21 mouse cellular contexts compared by ENCODE assay signal in the genomic region with DNA sequence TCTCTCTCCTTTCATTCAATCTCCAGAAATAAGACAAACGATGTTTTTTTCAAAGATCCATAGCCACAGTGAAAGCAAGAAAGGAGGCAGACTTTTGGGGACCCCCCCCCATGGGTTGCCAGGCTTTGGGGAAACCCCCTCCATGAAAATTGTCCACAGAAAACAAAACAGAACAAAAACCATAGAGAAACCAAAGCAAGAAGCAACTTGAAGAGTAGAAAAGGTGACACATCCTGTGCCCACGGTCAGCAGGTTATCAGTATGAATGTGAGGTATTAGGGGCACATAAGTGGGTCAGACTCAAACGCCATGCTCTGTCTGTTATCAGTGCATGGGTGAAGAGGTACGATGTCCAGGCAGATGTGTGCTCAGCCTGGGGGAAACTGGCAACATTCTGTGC. TPM values are rescaled to one million over a fixed set of nuclear protein-coding genes. Genes with fewer than 3 reads are reported as not detected.
A peak's percentile ranks its signal among the peaks of the same experiment; 100 is the strongest.
DNase-seq lines count a peak whose midpoint lies in the region; ATAC-seq and TF ChIP-seq lines count a peak whose summit lies in the region.
"Had no signal": no experiment of that assay in that cellular context is flagged by ENCODE, and none has a peak within 500 bp of the region (broad histone marks: within the 10 kb centered on the region; RNA-seq: fewer than 3 reads in every experiment).

No protein-coding gene starts in this region.

- H3K27me3 ChIP-seq in heart, embryonic 10.5 days (ENCODE audit: insufficient read depth, poor library complexity, severe bottlenecking): 0 out of 2 replicates have a peak, but pooled peaks cover 6% of the 10 kb centered on the region
- H3K27me3 ChIP-seq in midbrain, embryonic 11.5 days (ENCODE audit: control insufficient read depth, insufficient read depth, low read length): no peaks in the 10 kb centered on the region
- H3K27me3 ChIP-seq in midbrain, embryonic 13.5 days: no peaks in the 10 kb centered on the region
- H3K27me3 ChIP-seq in CH12.LX (replicated peaks): no peaks in the 10 kb centered on the region
- H3K27me3 ChIP-seq: embryonic facial prominence, embryonic 12.5 days; hindbrain, embryonic 13.5 days had no signal

- ATAC-seq in midbrain, embryonic 11.5 days (ENCODE audit: low FRiP score): no peak
- ATAC-seq in midbrain, embryonic 13.5 days: no peak

- H3K79me2 ChIP-seq in CH12.LX (replicated peaks; ENCODE audit: control insufficient read depth, extremely low read depth, insufficient read depth, poor library complexity, severe bottlenecking): no peaks in the 10 kb centered on the region

- TF ChIP-seq EP300 in CH12.LX (IDR thresholded peaks at IDR 0.05; ENCODE audit: low read length): peak; percentile 66; the same call in 1 of the 2 replicates

- dilution Hi-C loops in CH12.LX (cut with MboI; ENCODE audit: extremely low pct_ligation_motif_present, extremely low pct_unique_long_range_greater_than_20kb, low sequenced_read_pairs): no loop called here

- 37% methylated on average over 4 of the region's 4 CpGs for WGBS in heart, embryonic 10.5 days
- 83% methylated on average over 4 of the region's 4 CpGs for WGBS in midbrain, embryonic 11.5 days
- WGBS in midbrain, embryonic 13.5 days: 87% methylated on average over 4 of the region's 4 CpGs

- intact Hi-C loops in heart, postnatal 10 days (cut with DNase I): no loop called here

- in situ Hi-C loops in CH12.LX (cut with MboI; ENCODE audit: low pct_ligation_motif_present, low pct_unique_long_range_greater_than_20kb, low sequenced_read_pairs): no loop called here

- no peak overlapping the region for H3K9ac ChIP-seq in midbrain, embryonic 11.5 days (ENCODE audit: low read length)
- no peak overlapping the region for H3K9ac ChIP-seq in midbrain, embryonic 13.5 days (replicated peaks)
- H3K9ac ChIP-seq in CH12.LX (ENCODE audit: insufficient read depth, low read depth): no peak overlapping the region
- H3K9ac ChIP-seq: embryonic facial prominence, embryonic 12.5 days; heart, embryonic 13.5 days had no signal

- H3K4me2 ChIP-seq in midbrain, embryonic 11.5 days: no peak overlapping the region
- no peak overlapping the region for H3K4me2 ChIP-seq in midbrain, embryonic 13.5 days (replicated peaks)
- H3K4me2 ChIP-seq in CH12.LX (ENCODE audit: insufficient read depth, low read depth, poor library complexity, severe bottlenecking): peak overlapping the region; percentile 59
- H3K4me2 ChIP-seq: heart, embryonic 13.5 days had no signal

- no peak overlapping the region for H3K27ac ChIP-seq in heart, embryonic 10.5 days
- no peak overlapping the region for H3K27ac ChIP-seq in midbrain, embryonic 11.5 days (ENCODE audit: low read depth, low read length)
- no peak overlapping the region for H3K27ac ChIP-seq in midbrain, embryonic 13.5 days
- H3K27ac ChIP-seq in CH12.LX (ENCODE audit: insufficient read depth, low read depth): no peak overlapping the region
- H3K27ac ChIP-seq: embryonic facial prominence, embryonic 12.5 days; heart, embryonic 13.5 days had no signal

- TF ChIP-seq CTCF in CH12.LX (conservative IDR thresholded peaks at IDR 0.05 in 1 of 2, IDR thresholded peaks at IDR 0.05 in 1 of 2; ENCODE audit: low read depth in 2 of 2, low read length in 2 of 2): no peak

- no peaks in the 10 kb centered on the region for H3K9me3 ChIP-seq in heart, embryonic 10.5 days
- no peaks in the 10 kb centered on the region for H3K9me3 ChIP-seq in midbrain, embryonic 11.5 days (ENCODE audit: control insufficient read depth, low read length)
- no peaks in the 10 kb centered on the region for H3K9me3 ChIP-seq in midbrain, embryonic 13.5 days
- H3K9me3 ChIP-seq in CH12.LX (replicated peaks; ENCODE audit: low read length): no peaks in the 10 kb centered on the region
- H3K9me3 ChIP-seq: embryonic facial prominence, embryonic 12.5 days; heart, embryonic 13.5 days; hindbrain, embryonic 13.5 days had no signal

- TF ChIP-seq POLR2A in CH12.LX (IDR thresholded peaks at IDR 0.05; ENCODE audit: low read depth, low read length): no peak

- peak; percentile 52 for DNase-seq in heart, embryonic 10.5 days (ENCODE audit: low spot score)
- DNase-seq in heart, postnatal 10 days: no peak
- DNase-seq in midbrain, embryonic 11.5 days (ENCODE audit: low spot score, missing footprints): peak; percentile 83
- peak; percentile 65 for DNase-seq in CH12.LX (ENCODE audit: extremely low read depth)
- DNase-seq in urinary bladder, postnatal 36 days (ENCODE audit: low spot score in 2 of 2): no peak
- no peak for DNase-seq in embryo, embryonic 9.5 days (ENCODE audit: extremely low spot score)
- DNase-seq: adrenal gland, postnatal 10 days; cerebellum, adult 11 months; cerebellum, adult 8-10 months; cerebellum, postnatal 14 days; gastrocnemius, postnatal 10 days; heart, postnatal 4 days had no signal

- TF ChIP-seq RAD21 in CH12.LX (IDR thresholded peaks at IDR 0.05; ENCODE audit: low read depth, low read length): no peak

- peaks cover 23% of the 10 kb centered on the region for H3K4me1 ChIP-seq in heart, embryonic 10.5 days
- peaks cover 2% of the 10 kb centered on the region; the same call in 1 of the 2 replicates for H3K4me1 ChIP-seq in midbrain, embryonic 11.5 days (ENCODE audit: control insufficient read depth, insufficient read depth, low read length)
- H3K4me1 ChIP-seq in midbrain, embryonic 13.5 days (replicated peaks): peaks cover 10% of the 10 kb centered on the region
- H3K4me1 ChIP-seq in CH12.LX (ENCODE audit: control insufficient read depth in 1 of 2, insufficient read depth in 2 of 2): peaks cover 11 to 47% of the 10 kb centered on the region in 2 experiments
- H3K4me1 ChIP-seq: embryonic facial prominence, embryonic 12.5 days had no signal

- no peaks in the 10 kb centered on the region for H3K36me3 ChIP-seq in heart, embryonic 10.5 days
- H3K36me3 ChIP-seq in midbrain, embryonic 11.5 days (ENCODE audit: control insufficient read depth, insufficient read depth, low read length): no peaks in the 10 kb centered on the region
- H3K36me3 ChIP-seq in midbrain, embryonic 13.5 days: no peaks in the 10 kb centered on the region
- H3K36me3 ChIP-seq in CH12.LX (replicated peaks in 1 of 2; ENCODE audit: control insufficient read depth in 1 of 2, insufficient read depth in 1 of 2, low read length in 1 of 2): no peaks in the 10 kb centered on the region
- H3K36me3 ChIP-seq: embryonic facial prominence, embryonic 12.5 days; heart, embryonic 13.5 days; hindbrain, embryonic 13.5 days had no signal

- H3K4me3 ChIP-seq in heart, embryonic 10.5 days: no peak overlapping the region
- no peak overlapping the region for H3K4me3 ChIP-seq in midbrain, embryonic 11.5 days (ENCODE audit: low read depth, low read length)
- no peak overlapping the region for H3K4me3 ChIP-seq in midbrain, embryonic 13.5 days (replicated peaks)
- no peak overlapping the region for H3K4me3 ChIP-seq in CH12.LX (replicated peaks in 1 of 3; ENCODE audit: low read depth in 2 of 3, low read length in 2 of 3, poor library complexity in 1 of 3)
- H3K4me3 ChIP-seq: embryonic facial prominence, embryonic 12.5 days; heart, embryonic 13.5 days; hindbrain, embryonic 13.5 days had no signal

TF ChIP-seq in CH12.LX, 34 proteins besides CTCF, POLR2A, EP300 and RAD21:
- TF ChIP-seq IRF4 (IDR thresholded peaks at IDR 0.05; ENCODE audit: low read depth, low read length) (peak; percentile 73), MAZ (IDR thresholded peaks at IDR 0.05; ENCODE audit: low read depth, low read length) (0 out of 2 replicates have a peak, but pooled peaks have one; percentile 39), ZNF384 (IDR thresholded peaks at IDR 0.05; ENCODE audit: low read depth, low read length) (0 out of 2 replicates have a peak, but pooled peaks have one; percentile 6), MEF2A (IDR thresholded peaks at IDR 0.05; ENCODE audit: borderline replicate concordance, low read depth, low read length) (peak; percentile 46; the same call in 1 of the 2 replicates), BHLHE40 (IDR thresholded peaks at IDR 0.05; ENCODE audit: low read depth, low read length) (peak; percentile 54), SMC3 (IDR thresholded peaks at IDR 0.05; ENCODE audit: low read depth, low read length) (no peak), MXI1 (IDR thresholded peaks at IDR 0.05; ENCODE audit: low read depth, low read length) (no peak)
TF ChIP-seq in CH12.LX: peak in this region for 5.

RNA-seq across cellular contexts. Expression of gene Sult6b2, which starts 30.6 kb away (rescaled TPM):
- 0.06 TPM in 1 of 2 replicates, not detected in the other for polyA plus RNA-seq in heart, embryonic 10.5 days (2016; fragmentation: Nextera tagmentation; extraction: Ambion mirVana)
- total RNA-seq in heart, postnatal 10 days (2021): not detected
- polyA plus RNA-seq in midbrain, embryonic 11.5 days (2014; fragmentation: Nextera tagmentation; extraction: Ambion mirVana): 0.14 and 0.16 TPM in 2 replicates
- polyA plus RNA-seq in midbrain, embryonic 13.5 days (2015; fragmentation: Nextera tagmentation; extraction: Ambion mirVana): 0.18 and 0.26 TPM in 2 replicates
- total RNA-seq in CH12.LX (2012; rRNA removed) (0.08 and 0.25 TPM in 2 replicates), CH12.LX (2014; rRNA removed) (0.49 and 0.54 TPM in 2 replicates)
- polyA plus RNA-seq in CH12.LX (2012; ENCODE audit: insufficient read length, low read depth): 1.1 and 1.8 TPM in 2 replicates
- total RNA-seq: adrenal gland, postnatal 10 days; adrenal gland, postnatal 4 days; common myeloid progenitor, adult 5-6 weeks; gastrocnemius, postnatal 10 days; gastrocnemius, postnatal 4 days; heart, postnatal 4 days had no signal
- polyA plus RNA-seq: C2C12; embryonic facial prominence, embryonic 12.5 days; heart, postnatal 0 days had no signal

Comparison
In these comparisons a context has a peak if more than half of its experiments do, and no peak if none do; other contexts are left out.
1. DNase-seq: peak in heart, embryonic 10.5 days (single experiment), midbrain, embryonic 11.5 days (single experiment) and CH12.LX (single experiment); none in heart, postnatal 10 days (0 of 2), urinary bladder, postnatal 36 days (0 of 2) and embryo, embryonic 9.5 days (single experiment).